Mouse (Mus musculus) heart, embryonic 16.5 days (tissue): ENCODE data around the gene Arhgap32. TPM values are rescaled to one million over a fixed set of nuclear protein-coding genes. Genes with fewer than 3 reads are reported as not detected.

Source experiments
- ATAC-seq: fragments of 200-750 bp; cut with Nextera tagmentation; replicated peaks from 2 replicates; pipeline ENCODE4 v1.8.0; 2017; ENCODE audit warnings: moderate number of reproducible peaks; ENCODE audit not compliant: insufficient read depth, low FRiP score; ENCODE audit errors: extremely low read depth
- H3K27ac ChIP-seq: fragments of 300-500 bp; sonication (generic); 2 replicates; pipeline ENCODE4 v1.5.1; 2014; ENCODE audit warnings: mild to moderate bottlenecking, low read length, control low read depth, moderate library complexity
- H3K27me3 ChIP-seq: fragments of 300-500 bp; sonication (generic); 2 replicates; pipeline ENCODE4 v1.6.1; 2014; ENCODE audit warnings: low read length, mixed read lengths; ENCODE audit not compliant: control insufficient read depth, insufficient read depth
- H3K36me3 ChIP-seq: fragments of 300-500 bp; sonication (generic); 2 replicates; pipeline ENCODE4 v1.6.1; 2014; ENCODE audit not compliant: control insufficient read depth, insufficient read depth
- H3K4me1 ChIP-seq: fragments of 300-500 bp; sonication (generic); 2 replicates; pipeline ENCODE4 v1.6.1; 2014; ENCODE audit warnings: low read length, mixed read lengths; ENCODE audit not compliant: control insufficient read depth, insufficient read depth
- H3K4me2 ChIP-seq: fragments of 300-500 bp; sonication (generic); 2 replicates; pipeline ENCODE4 v1.6.1; 2014; ENCODE audit warnings: low read depth, mild to moderate bottlenecking, control low read depth, low read length
- H3K4me3 ChIP-seq: fragments of 300-500 bp; sonication (generic); 2 replicates; pipeline ENCODE4 v1.5.1; 2014; ENCODE audit warnings: mild to moderate bottlenecking, control low read depth, low read length
- H3K9ac ChIP-seq: fragments of 300-500 bp; sonication (generic); 2 replicates; pipeline ENCODE4 v1.6.1; 2014; ENCODE audit warnings: low read length, control low read depth
- H3K9me3 ChIP-seq: fragments of 300-500 bp; sonication (generic); replicated peaks from 2 replicates; pipeline ENCODE4 v1.6.1; 2016; ENCODE audit warnings: low read length; ENCODE audit not compliant: control insufficient read depth
- WGBS: fragments of 180-500 bp; shearing (Covaris S2); extraction: QIAGEN DNeasy Blood & Tissue Kit; methylation state at CpG from one replicate; pipeline ENCODE4 v1.1.7; 2014; 5-methylcytosine and 5-hydroxymethylcytosine counted together
- polyA plus RNA-seq: library from polyadenylated mRNA; unstranded; fragments of >200 nt; fragmentation: Nextera tagmentation; extraction: Ambion mirVana; gene quantifications from 2 replicates; pipeline ENCODE4 v1.2.1, GENCODE M21; 2015

Gene Arhgap32
- polyA plus RNA-seq, 1 experiment from 2014 or later: 2.8 TPM

GRCm38 (mm10) chr9:32098425-32099155 lies 17.3 kb upstream of the Arhgap32 start:
- no peak overlapping the region for H3K4me3 ChIP-seq
- 87% methylated on average over 9 of the region's 9 CpGs for whole genome bisulfite sequencing
- H3K9me3 ChIP-seq: no peaks in the 10 kb centered on the region
- no peak overlapping the region for H3K9ac ChIP-seq
- no peak overlapping the region for H3K27ac ChIP-seq
- H3K27me3 ChIP-seq: no peaks in the 10 kb centered on the region
- no peak for ATAC-seq
- no peak overlapping the region for H3K4me2 ChIP-seq
- no peaks in the 10 kb centered on the region for H3K36me3 ChIP-seq
- H3K4me1 ChIP-seq: peaks cover 29% of the 10 kb centered on the region

- no peaks in the 10 kb centered on the region for H3K27me3 ChIP-seq
- no peak for ATAC-seq
- no peak overlapping the region for H3K9ac ChIP-seq
- no peaks in the 10 kb centered on the region for H3K36me3 ChIP-seq
- no peaks in the 10 kb centered on the region for H3K9me3 ChIP-seq
- no peak overlapping the region for H3K4me3 ChIP-seq
- no peak overlapping the region for H3K4me2 ChIP-seq
- peaks cover 15% of the 10 kb centered on the region for H3K4me1 ChIP-seq
- 68% methylated on average over 8 of the region's 8 CpGs for WGBS
- peak overlapping the region; percentile 55 for H3K27ac ChIP-seq
These were observed 15.4 kb upstream of the Arhgap32 start for GRCm38 (mm10) chr9:32100561-32100960.

GRCm38 (mm10) chr9:32101488-32101887 lies 14.4 kb upstream of the Arhgap32 start:
- no peak for ATAC-seq
- Histone ChIP-seq H3K9ac (no peak overlapping the region), H3K27me3 (no peaks in the 10 kb centered on the region), H3K4me2 (no peak overlapping the region), H3K36me3 (no peaks in the 10 kb centered on the region), H3K4me3 (no peak overlapping the region), H3K27ac (no peak overlapping the region), H3K4me1 (peaks cover 9% of the 10 kb centered on the region), H3K9me3 (no peaks in the 10 kb centered on the region)
- WGBS: 68% methylated on average over 2 of the region's 2 CpGs

GRCm38 (mm10) chr9:32104670-32105069 lies 11.3 kb upstream of the Arhgap32 start:
- H3K9me3 ChIP-seq: no peaks in the 10 kb centered on the region
- peaks cover 3% of the 10 kb centered on the region; the same call in 1 of the 2 replicates for H3K4me1 ChIP-seq
- H3K4me2 ChIP-seq: no peak overlapping the region
- WGBS: 69% methylated on average over 8 of the region's 8 CpGs
- H3K27ac ChIP-seq: no peak overlapping the region
- H3K4me3 ChIP-seq: no peak overlapping the region
- no peaks in the 10 kb centered on the region for H3K27me3 ChIP-seq
- ATAC-seq: no peak
- H3K36me3 ChIP-seq: no peaks in the 10 kb centered on the region
- no peak overlapping the region for H3K9ac ChIP-seq

GRCm38 (mm10) chr9:32110376-32110775 lies 5.6 kb upstream of the Arhgap32 start:
- H3K27ac ChIP-seq: no peak overlapping the region
- H3K4me3 ChIP-seq: no peak overlapping the region
- no peak overlapping the region for H3K9ac ChIP-seq
- H3K4me1 ChIP-seq: no peaks in the 10 kb centered on the region
- 94% methylated on average over 2 of the region's 2 CpGs for WGBS
- H3K27me3 ChIP-seq: no peaks in the 10 kb centered on the region
- H3K36me3 ChIP-seq: no peaks in the 10 kb centered on the region
- ATAC-seq: no peak
- H3K4me2 ChIP-seq: no peak overlapping the region
- H3K9me3 ChIP-seq: no peaks in the 10 kb centered on the region

- ATAC-seq: no peak
- Histone ChIP-seq H3K9me3 (peaks cover 2% of the 10 kb centered on the region; the same call in 1 of the 2 replicates), H3K9ac (no peak overlapping the region), H3K36me3 (no peaks in the 10 kb centered on the region), H3K27ac (no peak overlapping the region), H3K4me1 (peaks cover 11% of the 10 kb centered on the region), H3K4me3 (no peak overlapping the region), H3K27me3 (no peaks in the 10 kb centered on the region), H3K4me2 (no peak overlapping the region)
- WGBS: 70% methylated on average over 5 of the region's 5 CpGs
These were observed 336 bp downstream of the Arhgap32 start for GRCm38 (mm10) chr9:32116272-32116671.

- no peak overlapping the region for H3K9ac ChIP-seq
- H3K36me3 ChIP-seq: no peaks in the 10 kb centered on the region
- H3K4me1 ChIP-seq: peaks cover 11% of the 10 kb centered on the region
- 34% methylated on average over 4 of the region's 4 CpGs for WGBS
- no peak for ATAC-seq
- H3K27ac ChIP-seq: peak overlapping the region; percentile 48; the same call in 1 of the 2 replicates
- no peaks in the 10 kb centered on the region for H3K27me3 ChIP-seq
- peaks cover 2% of the 10 kb centered on the region; the same call in 1 of the 2 replicates for H3K9me3 ChIP-seq
- H3K4me3 ChIP-seq: no peak overlapping the region
- no peak overlapping the region for H3K4me2 ChIP-seq
These were observed 1.9 kb downstream of the Arhgap32 start for GRCm38 (mm10) chr9:32117876-32118275.

- H3K4me3 ChIP-seq: no peak overlapping the region
- no peaks in the 10 kb centered on the region for H3K27me3 ChIP-seq
- peaks cover 11% of the 10 kb centered on the region for H3K4me1 ChIP-seq
- no peaks in the 10 kb centered on the region for H3K36me3 ChIP-seq
- peaks cover 2% of the 10 kb centered on the region; the same call in 1 of the 2 replicates for H3K9me3 ChIP-seq
- H3K9ac ChIP-seq: no peak overlapping the region; the same call in 1 of the 2 replicates
- H3K27ac ChIP-seq: no peak overlapping the region; the same call in 1 of the 2 replicates
- H3K4me2 ChIP-seq: no peak overlapping the region
- no peak for ATAC-seq
These were observed 2.5 kb downstream of the Arhgap32 start for GRCm38 (mm10) chr9:32118433-32118832.

GRCm38 (mm10) chr9:32119586-32119985 lies 3.6 kb downstream of the Arhgap32 start:
- Histone ChIP-seq H3K4me1 (peaks cover 11% of the 10 kb centered on the region), H3K4me2 (no peak overlapping the region), H3K27me3 (no peaks in the 10 kb centered on the region), H3K36me3 (no peaks in the 10 kb centered on the region), H3K27ac (no peak overlapping the region), H3K9ac (no peak overlapping the region), H3K9me3 (peaks cover 2% of the 10 kb centered on the region; the same call in 1 of the 2 replicates), H3K4me3 (no peak overlapping the region)
- WGBS: 95% methylated on average over 6 of the region's 6 CpGs
- ATAC-seq: no peak
